Mouse (Mus musculus) neural tube, embryonic 11.5 days (tissue): Measurements from ENCODE around the gene Clic6. TPM values are rescaled to one million over a fixed set of nuclear protein-coding genes. Genes with fewer than 3 reads are reported as not detected.

ENCODE experiments used
- ATAC-seq: fragments of 200-750 bp; cut with Nextera tagmentation; 2 replicates; pipeline ENCODE4 v1.8.0; 2017; ENCODE audit warnings: moderate number of reproducible peaks, mild to moderate bottlenecking, moderate TSS enrichment, moderate library complexity; ENCODE audit not compliant: insufficient read depth, low FRiP score, low TSS enrichment
- DNase-seq: peaks from one replicate; pipeline ENCODE4 v3.0.0-alpha.2; 2015; ENCODE audit warnings: low spot score
- H3K27ac ChIP-seq: fragments of 300-500 bp; sonication (generic); 2 replicates; pipeline ENCODE4 v1.5.1; 2014; ENCODE audit warnings: low read depth, mild to moderate bottlenecking, low read length
- H3K27me3 ChIP-seq: fragments of 300-500 bp; sonication (generic); 2 replicates; pipeline ENCODE4 v1.6.1; 2014; ENCODE audit warnings: mild to moderate bottlenecking, low read length, mixed read lengths; ENCODE audit not compliant: control insufficient read depth, insufficient read depth
- H3K36me3 ChIP-seq: fragments of 300-500 bp; sonication (generic); 2 replicates; pipeline ENCODE4 v1.6.1; 2014; ENCODE audit warnings: mild to moderate bottlenecking, low read length, moderate library complexity, mixed read lengths; ENCODE audit not compliant: control insufficient read depth, insufficient read depth
- H3K4me1 ChIP-seq: fragments of 300-500 bp; sonication (generic); 2 replicates; pipeline ENCODE4 v1.6.1; 2014; ENCODE audit warnings: low read length, mixed read lengths; ENCODE audit not compliant: control insufficient read depth, insufficient read depth
- H3K4me2 ChIP-seq: fragments of 300-500 bp; sonication (generic); 2 replicates; pipeline ENCODE4 v1.6.1; 2014; ENCODE audit warnings: low read depth, mild to moderate bottlenecking, moderate library complexity
- H3K4me3 ChIP-seq: fragments of 300-500 bp; sonication (generic); 2 replicates; pipeline ENCODE4 v1.5.1; 2014; ENCODE audit warnings: low read depth, low read length
- H3K9ac ChIP-seq: fragments of 300-500 bp; sonication (generic); 2 replicates; pipeline ENCODE4 v1.6.1; 2014; ENCODE audit warnings: mild to moderate bottlenecking, low read length
- H3K9me3 ChIP-seq: fragments of 300-500 bp; sonication (generic); 2 replicates; pipeline ENCODE4 v1.6.1; 2016; ENCODE audit warnings: low read length; ENCODE audit not compliant: control insufficient read depth
- WGBS: fragments of 180-500 bp; shearing (Covaris S2); extraction: QIAGEN DNeasy Blood & Tissue Kit; methylation state at CpG from one replicate; pipeline ENCODE4 v1.1.7; 2014; 5-methylcytosine and 5-hydroxymethylcytosine counted together
- polyA plus RNA-seq: library from polyadenylated mRNA; unstranded; fragments of >200 nt; fragmentation: Nextera tagmentation; extraction: Ambion mirVana; gene quantifications from 2 replicates; pipeline ENCODE4 v1.2.1, GENCODE M21; 2014

Gene Clic6
- polyA plus RNA-seq, 1 experiment from 2014 or later: 0.34 TPM

DNA sequence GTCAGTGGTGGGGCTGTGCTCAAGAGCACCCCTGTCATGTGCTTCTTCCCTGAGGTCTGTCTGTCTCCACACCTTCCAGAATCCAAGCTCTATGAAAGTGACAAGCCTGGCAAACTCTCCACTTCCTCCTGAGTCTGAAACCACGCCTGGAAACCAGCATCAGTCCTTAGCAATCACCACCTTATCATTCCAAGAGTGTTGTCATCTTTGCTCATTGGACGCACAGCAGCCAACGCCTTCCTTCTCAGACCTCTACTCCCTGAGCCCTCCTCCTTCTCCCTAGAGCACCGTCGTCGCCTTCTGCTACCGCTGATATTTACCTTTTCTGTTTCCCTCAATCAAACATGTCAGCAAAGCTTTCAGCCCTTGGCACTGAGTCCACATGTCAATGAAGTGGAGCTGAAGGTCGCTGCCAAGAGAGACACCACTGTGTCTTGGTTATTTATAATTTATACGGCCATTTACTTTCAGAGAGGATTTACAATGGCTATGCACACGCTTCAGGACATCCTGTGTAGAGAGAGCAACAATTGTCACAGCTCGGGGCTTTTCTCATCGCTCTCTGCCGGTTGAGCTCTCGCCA, 21.1 kb upstream of the Clic6 start:
- ATAC-seq: no peak
- DNase-seq: no peak
- H3K4me3 ChIP-seq: peak overlapping the region; percentile 9

DNA sequence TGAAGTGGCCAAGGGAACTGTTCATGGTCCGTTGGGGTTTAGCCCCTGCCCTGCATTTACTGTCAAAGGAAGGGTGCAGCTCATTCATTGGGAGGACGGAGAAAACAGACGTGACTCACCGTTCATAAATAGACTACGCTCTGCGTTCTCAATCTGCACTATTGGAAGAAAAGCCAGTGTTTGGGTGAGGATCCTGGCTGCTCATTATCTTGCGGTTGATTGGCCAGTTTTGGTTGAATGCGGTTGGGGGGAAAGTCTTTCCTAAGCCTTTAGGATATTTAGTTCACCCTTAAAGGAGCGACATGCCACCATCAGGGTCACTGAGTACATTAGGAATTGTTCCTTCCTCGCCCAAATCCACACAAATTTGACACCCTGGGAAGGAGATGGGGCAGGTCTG, 20.3 kb upstream of the Clic6 start:
- Histone ChIP-seq H3K4me1 (peaks cover 14% of the 10 kb centered on the region), H3K9ac (peak overlapping the region; percentile 75), H3K4me3 (peak overlapping the region; percentile 84), H3K27me3 (no peaks in the 10 kb centered on the region), H3K36me3 (no peaks in the 10 kb centered on the region), H3K4me2 (peak overlapping the region; percentile 81), H3K27ac (no peak overlapping the region), H3K9me3 (no peaks in the 10 kb centered on the region)
- ATAC-seq (no peak), DNase-seq (no peak)
- WGBS: 14% methylated on average over 10 of the region's 10 CpGs

More for the DNA sequence above, 21.1 kb upstream of the Clic6 start:
- 64% methylated on average over 14 of the region's 14 CpGs for WGBS
- H3K4me2 ChIP-seq: peak overlapping the region; percentile 81; the same call in 1 of the 2 replicates
- no peaks in the 10 kb centered on the region for H3K27me3 ChIP-seq
- no peaks in the 10 kb centered on the region for H3K9me3 ChIP-seq
- peaks cover 14% of the 10 kb centered on the region for H3K4me1 ChIP-seq
- H3K9ac ChIP-seq: no peak overlapping the region
- no peak overlapping the region for H3K27ac ChIP-seq
- no peaks in the 10 kb centered on the region for H3K36me3 ChIP-seq

DNA sequence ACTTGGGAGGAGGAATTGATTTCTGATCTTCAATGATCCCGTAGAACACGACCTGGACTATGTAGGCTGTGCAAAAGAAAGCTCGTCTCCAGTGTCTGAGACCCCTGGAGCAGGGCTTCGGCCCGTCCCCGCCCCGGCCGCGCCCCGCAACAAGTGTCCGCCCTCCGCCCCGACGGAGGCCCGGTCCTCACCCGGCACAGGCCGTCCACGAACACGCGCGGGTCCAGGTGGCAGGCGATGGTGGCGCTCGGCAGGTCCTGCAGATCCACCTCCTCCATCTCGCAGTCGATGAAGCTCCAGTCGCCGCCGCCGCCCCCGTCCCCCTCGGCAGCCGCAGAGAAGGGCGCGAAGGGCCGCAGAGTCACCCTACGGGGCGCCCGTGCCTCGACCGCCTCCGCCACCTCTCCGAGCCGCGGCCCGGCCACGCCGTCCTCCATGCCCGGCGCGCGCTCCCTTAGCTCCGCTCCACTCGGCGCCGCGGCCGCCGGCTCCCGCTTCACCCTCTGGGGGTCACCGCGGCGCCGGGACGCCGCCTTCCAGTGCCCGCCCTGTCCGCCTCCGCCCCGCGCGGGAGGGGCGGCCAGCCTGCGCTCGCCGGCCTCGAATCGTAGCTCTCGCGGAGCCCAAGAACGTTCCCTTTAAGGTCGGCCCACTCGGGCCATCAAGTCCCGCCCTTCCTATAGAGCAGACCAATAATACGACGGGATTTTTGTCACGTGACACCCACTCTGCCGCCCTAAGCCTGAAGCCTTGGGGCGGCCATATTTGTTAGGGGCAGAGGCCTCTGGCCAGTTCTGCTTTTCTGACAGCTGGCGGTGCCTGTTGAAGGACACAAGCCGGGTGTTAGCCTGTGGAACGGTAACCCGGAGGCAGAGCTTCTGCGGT, 19.7 kb upstream of the Clic6 start:
- Histone ChIP-seq H3K4me1 (peaks cover 14% of the 10 kb centered on the region), H3K4me3 (peak overlapping the region; percentile 84), H3K9me3 (no peaks in the 10 kb centered on the region), H3K36me3 (no peaks in the 10 kb centered on the region), H3K4me2 (peak overlapping the region; percentile 81), H3K27ac (no peak overlapping the region), H3K9ac (peak overlapping the region; percentile 75), H3K27me3 (no peaks in the 10 kb centered on the region)
- WGBS: under 1% methylated on average over 89 of the region's 94 CpGs
- peak; percentile 98 for DNase-seq
- ATAC-seq: peak; percentile 99

DNA sequence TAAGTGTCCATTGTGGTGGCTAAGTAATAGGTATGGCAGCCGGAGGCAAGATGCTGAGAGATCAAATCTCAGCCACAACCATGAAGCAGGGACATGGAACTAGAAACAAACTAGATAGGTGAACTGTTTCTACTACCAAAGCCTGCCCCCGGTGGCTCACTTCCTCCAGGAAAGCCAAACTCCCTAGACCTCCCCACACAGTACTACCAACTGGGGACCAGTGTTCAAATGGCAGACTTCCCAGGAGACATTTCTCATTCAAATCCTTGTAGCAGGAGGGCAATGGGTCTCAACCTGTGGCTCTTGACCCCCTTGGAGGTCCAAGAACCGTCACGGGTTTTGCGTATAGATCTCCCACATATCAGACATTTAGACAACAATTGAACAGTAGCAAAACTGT, 18.5 kb upstream of the Clic6 start:
- Histone ChIP-seq H3K4me3 (no peak overlapping the region), H3K27ac (no peak overlapping the region), H3K9me3 (no peaks in the 10 kb centered on the region), H3K4me2 (no peak overlapping the region), H3K27me3 (no peaks in the 10 kb centered on the region), H3K4me1 (peaks cover 14% of the 10 kb centered on the region), H3K9ac (no peak overlapping the region), H3K36me3 (no peaks in the 10 kb centered on the region)
- DNase-seq (no peak), ATAC-seq (no peak)
- 81% methylated on average over 5 of the region's 5 CpGs for WGBS

DNA sequence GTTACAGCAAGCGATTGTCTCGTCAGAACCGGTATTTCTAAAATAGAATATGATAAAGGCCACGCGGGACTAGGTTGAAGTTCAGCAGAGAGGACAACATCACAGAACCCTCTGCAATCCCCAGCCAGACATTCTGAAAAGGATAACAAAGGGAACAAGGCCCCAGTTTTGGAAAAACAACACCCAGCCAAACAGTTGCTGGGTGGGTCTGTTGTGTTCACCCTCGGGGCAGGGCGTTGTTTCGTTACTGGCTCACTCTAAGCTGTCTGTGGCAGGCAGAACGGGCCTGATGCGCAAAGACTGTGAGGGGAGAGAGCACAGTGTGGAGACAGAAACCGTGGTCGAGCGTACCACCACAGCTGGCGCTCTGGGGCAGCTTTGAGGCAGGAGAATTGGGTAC, 17.1 kb upstream of the Clic6 start:
- DNase-seq: no peak
- WGBS: 79% methylated on average over 14 of the region's 14 CpGs
- Histone ChIP-seq H3K27me3 (no peaks in the 10 kb centered on the region), H3K9ac (no peak overlapping the region), H3K27ac (no peak overlapping the region), H3K4me1 (peaks cover 14% of the 10 kb centered on the region), H3K4me3 (no peak overlapping the region), H3K4me2 (no peak overlapping the region), H3K36me3 (no peaks in the 10 kb centered on the region), H3K9me3 (no peaks in the 10 kb centered on the region)
- no peak for ATAC-seq

DNA sequence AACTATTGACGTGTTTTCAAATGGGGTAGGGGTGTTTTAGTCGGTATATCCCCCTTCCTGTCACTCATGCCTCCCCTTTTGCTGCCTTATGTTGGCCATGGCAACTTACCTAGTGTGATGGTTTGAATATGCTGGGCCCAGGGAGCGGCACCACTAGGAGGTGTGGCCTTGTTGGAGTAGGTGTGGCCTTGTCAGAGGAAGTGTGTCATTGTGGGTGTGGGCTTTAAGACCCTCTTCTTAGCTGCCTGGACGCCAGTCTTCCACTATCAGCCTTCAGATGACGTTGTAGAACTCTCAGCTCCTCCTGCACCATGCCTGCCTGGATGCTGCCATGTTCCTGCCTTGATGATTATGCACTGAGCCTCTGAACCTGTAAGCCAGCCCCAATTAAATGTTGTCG, 14.8 kb upstream of the Clic6 start, which contains the start of gene Rcan1:
TSS of gene Rcan1 (minus strand) at position 162 of the 400 bp plus-strand sequence.
- Histone ChIP-seq H3K4me1 (no peaks in the 10 kb centered on the region), H3K27ac (no peak within 1 kb of the TSS), H3K36me3 (no peaks in the 10 kb centered on the region), H3K9me3 (no peaks in the 10 kb centered on the region), H3K4me3 (no peak within 1 kb of the TSS), H3K27me3 (no peaks in the 10 kb centered on the region), H3K9ac (no peak within 1 kb of the TSS), H3K4me2 (no peak within 1 kb of the TSS)
- no peak for DNase-seq
- 79% methylated on average over 6 of the region's 6 CpGs for WGBS
- no peak for ATAC-seq

DNA sequence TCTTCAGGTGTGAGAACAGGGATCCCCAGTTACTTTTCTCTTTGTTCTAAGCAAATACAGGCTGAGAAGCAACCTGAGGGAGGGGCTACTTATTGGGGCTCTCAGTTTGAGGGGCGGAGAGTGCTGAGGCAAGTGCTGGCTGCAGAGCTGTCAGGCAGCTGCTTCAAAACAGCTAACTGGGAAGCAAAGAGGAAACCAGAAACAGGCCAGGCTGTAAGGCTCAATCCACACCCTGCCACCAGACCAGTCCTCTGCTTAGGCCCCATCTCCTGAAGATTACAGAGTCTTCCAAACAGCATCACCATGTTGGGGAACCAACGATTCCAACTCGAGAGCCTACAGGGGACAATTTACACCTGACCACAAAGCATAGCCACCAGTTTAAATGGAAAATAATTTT, 12.6 kb upstream of the Clic6 start:
- Histone ChIP-seq H3K27ac (no peak overlapping the region), H3K4me1 (no peaks in the 10 kb centered on the region), H3K9me3 (no peaks in the 10 kb centered on the region), H3K9ac (no peak overlapping the region), H3K27me3 (no peaks in the 10 kb centered on the region), H3K4me2 (no peak overlapping the region), H3K4me3 (no peak overlapping the region), H3K36me3 (no peaks in the 10 kb centered on the region)
- no peak for DNase-seq
- ATAC-seq: no peak
- WGBS: 78% methylated on average over 3 of the region's 3 CpGs

DNA sequence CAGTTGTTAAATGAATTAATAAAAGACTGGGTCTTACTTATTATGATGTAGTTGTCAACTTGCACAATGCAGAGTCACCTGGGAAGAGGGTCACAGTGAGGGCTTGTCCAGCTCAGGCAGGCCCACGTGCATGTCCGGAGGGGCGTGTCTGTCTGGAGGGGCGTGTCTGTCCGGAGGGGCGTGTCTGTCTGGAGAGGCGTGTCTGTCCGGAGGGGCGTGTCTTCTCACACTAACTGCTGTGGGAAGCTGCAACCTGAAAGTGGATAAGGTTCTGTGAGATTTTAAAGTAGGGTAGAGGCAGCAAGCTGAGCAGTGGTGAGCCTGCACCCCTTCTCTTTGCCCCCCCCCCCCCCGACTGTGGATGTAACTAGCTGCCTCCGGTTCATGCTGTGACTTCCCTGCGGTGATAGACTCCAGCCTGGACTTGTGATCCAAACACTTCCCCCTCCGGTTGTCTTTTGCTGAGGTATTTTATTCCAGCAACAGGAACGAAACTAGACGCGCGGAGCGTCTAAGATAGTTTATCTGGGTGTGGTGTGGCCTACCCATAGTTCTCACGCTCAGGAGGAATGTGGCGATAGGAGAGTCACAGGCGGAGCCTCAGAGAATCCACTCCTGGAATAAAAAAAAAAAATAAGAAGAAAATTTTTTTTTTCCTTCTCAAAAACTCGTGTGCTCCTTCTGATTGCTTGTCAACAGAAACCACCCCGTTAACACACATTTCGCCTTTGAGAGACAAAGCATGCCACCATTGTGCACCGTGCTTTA, 10.3 kb upstream of the Clic6 start:
- no peak overlapping the region for H3K27ac ChIP-seq
- WGBS: 64% methylated on average over 24 of the region's 25 CpGs
- H3K36me3 ChIP-seq: no peaks in the 10 kb centered on the region
- no peak overlapping the region for H3K4me3 ChIP-seq
- ATAC-seq: no peak; the same call in 1 of the 2 replicates
- H3K27me3 ChIP-seq: peaks cover 3% of the 10 kb centered on the region; the same call in 1 of the 2 replicates
- DNase-seq: no peak
- H3K4me1 ChIP-seq: no peaks in the 10 kb centered on the region
- H3K9ac ChIP-seq: no peak overlapping the region
- no peak overlapping the region for H3K4me2 ChIP-seq
- no peaks in the 10 kb centered on the region for H3K9me3 ChIP-seq
